Mouse (Mus musculus) megakaryocyte, embryonic 14.5 days (primary cell): Measurements from ENCODE around the gene Gm8246.
"Not testable (repeated sequence)": the region's sequence is repeated elsewhere in the genome, so short reads cannot be mapped to it uniquely, and the experiment has no call there.

Source experiments
- FLI1 ChIP-seq: IDR thresholded peaks from 2 replicates; pipeline ENCODE4 v1.6.1; 2012; ENCODE audit warnings: low read length, inconsistent platforms, mixed read lengths
- GATA1 ChIP-seq: IDR thresholded peaks from 3 replicates; pipeline ENCODE4 v1.6.1; 2012; ENCODE audit warnings: mixed read lengths, low read length, inconsistent platforms, borderline replicate concordance

DNA sequence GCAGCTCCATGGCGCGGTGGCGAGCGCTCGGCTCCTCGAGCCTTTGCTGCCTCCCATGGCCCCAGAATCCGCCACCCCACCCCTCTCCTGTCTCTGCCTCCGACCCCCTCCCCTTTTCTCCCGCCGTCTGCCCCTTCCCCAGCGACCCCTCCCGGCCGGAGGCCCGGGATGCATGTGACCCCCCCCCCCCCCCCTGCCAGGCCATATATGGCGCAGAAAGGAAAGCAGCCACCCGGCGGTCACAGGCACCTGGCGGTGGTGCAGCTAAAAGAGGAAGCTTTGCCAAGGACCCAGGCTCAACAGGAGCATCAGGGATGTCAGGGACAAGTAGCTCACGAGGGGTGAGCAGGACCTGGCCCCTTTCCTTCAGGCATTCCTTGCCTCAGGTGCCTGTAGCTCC is 17.2 kb downstream of the Gm8246 start:
- TF ChIP-seq FLI1, GATA1: not testable (repeated sequence)
